Mouse (Mus musculus) megakaryocyte, embryonic 14.5 days (primary cell): ENCODE results near the gene Ubqln4.

Experiments
- FLI1 ChIP-seq: IDR thresholded peaks from 2 replicates; pipeline ENCODE4 v1.6.1; 2012; ENCODE audit warnings: low read length, inconsistent platforms, mixed read lengths
- GATA1 ChIP-seq: IDR thresholded peaks from 3 replicates; pipeline ENCODE4 v1.6.1; 2012; ENCODE audit warnings: mixed read lengths, low read length, inconsistent platforms, borderline replicate concordance

- TF ChIP-seq FLI1 (no peak), GATA1 (no peak)
Observed at GRCm38 (mm10) chr3:88526157-88527131, 27.1 kb upstream of the Ubqln4 start.
